Mouse (Mus musculus) skeletal muscle tissue, postnatal 0 days (tissue): ENCODE results near the gene Gm39115. TPM values are rescaled to one million over a fixed set of nuclear protein-coding genes. Genes with fewer than 3 reads are reported as not detected.

Experiments
- polyA plus RNA-seq: library from polyadenylated mRNA; unstranded; fragments of >200 nt; fragmentation: Nextera tagmentation; extraction: Ambion mirVana; gene quantifications from 2 replicates; pipeline ENCODE4 v1.2.1, GENCODE M21; 2015

Gene Gm39115
- polyA plus RNA-seq = not detected in 2 replicates

DNA sequence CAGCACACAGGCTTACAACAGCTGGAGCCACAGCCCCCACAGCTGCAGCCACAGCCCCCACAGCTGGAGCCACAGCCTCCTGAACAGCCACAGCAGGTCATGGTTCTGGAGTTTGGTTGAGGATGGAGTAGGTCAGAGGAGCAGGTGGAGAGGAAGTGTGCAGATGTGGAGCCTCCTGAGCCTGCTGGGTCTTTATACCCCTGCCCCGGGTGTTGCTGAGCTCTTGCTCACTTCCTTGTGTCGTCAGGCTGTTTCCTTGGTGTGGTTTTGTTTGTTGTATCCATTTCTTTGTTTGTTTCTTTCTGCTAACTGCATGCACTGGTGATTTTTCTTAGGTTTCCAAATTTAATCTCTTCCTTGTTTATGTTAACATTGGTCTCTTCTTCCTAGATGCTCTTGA lies at the start of gene Gm39115:
Gene Gm39115 (minus strand): TSS at position 101 of the 400 bp plus-strand sequence.

GRCm38 (mm10) chr7:142175905-142176304 lies 40.1 kb upstream of the Gm39115 start, which contains the start of gene Krtap5-2:
Krtap5-2 (minus strand) TSS chr7:142176005.

DNA sequence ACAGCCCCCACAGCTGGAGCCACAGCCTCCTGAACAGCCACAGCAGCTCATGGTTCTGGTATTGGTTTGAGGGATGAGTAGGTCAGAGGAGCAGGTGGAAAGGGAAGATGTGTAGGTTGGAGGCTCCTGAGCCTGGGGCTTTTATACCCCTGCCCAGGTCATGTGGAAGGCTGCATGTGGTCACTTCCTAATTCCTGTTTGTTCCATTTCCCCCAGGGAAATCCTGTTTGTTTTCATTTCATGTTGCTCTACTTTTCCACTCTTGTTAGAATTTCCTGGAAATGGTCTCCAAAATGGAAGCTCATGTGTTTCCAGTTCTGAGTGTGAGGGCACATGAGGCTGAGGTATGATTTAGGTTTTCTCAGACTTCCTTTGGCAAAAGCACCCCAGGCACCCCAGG lies 29.8 kb upstream of the Gm39115 start, which contains the start of gene Gm4553:
Gene Gm4553 (minus strand): TSS at position 101 of the 400 bp plus-strand sequence.

GRCm38 (mm10) chr7:142157013-142157412 lies 21.2 kb upstream of the Gm39115 start, which contains the start of gene Gm29735:
Gm29735 (minus strand) TSS chr7:142157113.

DNA sequence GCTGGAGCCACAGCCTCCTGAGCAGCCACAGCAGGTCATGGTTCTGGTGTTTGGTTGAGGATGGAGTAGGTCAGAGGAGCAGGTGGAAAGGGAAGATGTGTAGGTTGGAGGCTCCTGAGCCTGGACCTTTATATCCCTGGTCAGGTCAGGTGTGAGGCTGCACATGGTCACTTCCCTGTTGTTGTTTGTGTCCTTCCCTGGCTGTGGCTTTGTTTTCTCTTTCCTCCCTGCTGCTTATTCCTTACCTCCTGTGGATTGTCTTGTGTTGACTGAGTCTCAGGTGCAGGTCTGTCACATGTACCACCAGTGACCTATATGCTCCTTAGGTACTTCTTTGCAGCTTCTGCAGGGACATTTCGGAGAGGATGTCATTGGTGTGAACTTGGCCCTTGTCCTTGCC lies 8.7 kb upstream of the Gm39115 start, which contains the start of gene Gm45337:
Gene Gm45337 (minus strand): TSS at position 101 of the 400 bp plus-strand sequence.

DNA sequence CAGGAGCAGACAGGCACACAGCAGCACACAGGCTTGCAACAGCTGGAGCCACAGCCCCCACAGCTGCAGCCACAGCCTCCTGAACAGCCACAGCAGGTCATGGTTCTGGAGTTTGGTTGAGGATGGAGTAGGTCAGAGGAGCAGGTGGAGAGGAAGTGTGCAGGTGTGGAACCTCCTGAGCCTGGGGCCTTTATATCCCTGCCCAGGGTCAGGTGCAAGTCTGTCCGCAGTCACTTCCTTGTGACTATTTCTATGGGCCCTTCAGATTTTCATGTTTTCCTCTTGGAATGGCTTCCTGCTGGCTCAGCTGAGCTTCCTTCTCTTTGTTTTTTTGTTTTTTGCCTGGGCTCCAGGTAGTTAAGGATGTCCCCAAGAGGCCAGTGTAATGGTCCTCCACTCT lies 15.2 kb downstream of the Gm39115 start, which contains the start of gene Gm45618:
Gene Gm45618 (minus strand): TSS at position 101 of the 400 bp plus-strand sequence.

GRCm38 (mm10) chr7:142095183-142095931 lies 40.5 kb downstream of the Gm39115 start, which contains the start of gene Dusp8:
Dusp8 (minus strand) TSS chr7:142095843.

Other genes with a start within 250 kb of the Gm39115 start
- gene Tollip, start 217.5 kb downstream of the Gm39115 start, polyA plus RNA-seq = 23.8 and 24.4 TPM in 2 replicates
- gene Brsk2, start 186.3 kb downstream of the Gm39115 start, polyA plus RNA-seq = 0.43 and 0.74 TPM in 2 replicates
- 61.1 and 65.1 TPM in 2 replicates for gene Mob2, start 75.0 kb downstream of the Gm39115 start, polyA plus RNA-seq
- gene Dusp8, start 40.2 kb downstream of the Gm39115 start, polyA plus RNA-seq = 6.7 and 7.6 TPM in 2 replicates
- gene Gm45618, start 15.3 kb downstream of the Gm39115 start, polyA plus RNA-seq = not detected in 2 replicates
- not detected in 2 replicates for gene Gm45337, start 8.6 kb upstream of the Gm39115 start, polyA plus RNA-seq
- not detected in 2 replicates for gene Gm29735, start 21.1 kb upstream of the Gm39115 start, polyA plus RNA-seq
- not detected in 2 replicates for gene Gm4553, start 29.7 kb upstream of the Gm39115 start, polyA plus RNA-seq
- not detected in 2 replicates for gene Krtap5-2, start 40.0 kb upstream of the Gm39115 start, polyA plus RNA-seq
- not detected in 2 replicates for gene Gm10153, start 54.4 kb upstream of the Gm39115 start, polyA plus RNA-seq
- gene Krtap5-3, start 65.3 kb upstream of the Gm39115 start, polyA plus RNA-seq = not detected in 2 replicates
- gene Gm7579, start 75.8 kb upstream of the Gm39115 start, polyA plus RNA-seq = not detected in 2 replicates
- gene Krtap5-5, start 93.9 kb upstream of the Gm39115 start, polyA plus RNA-seq = not detected in 2 replicates
- not detected in 2 replicates for gene Gm40460, start 105.0 kb upstream of the Gm39115 start, polyA plus RNA-seq
- gene Gm2431, start 122.3 kb upstream of the Gm39115 start, polyA plus RNA-seq = not detected in 2 replicates
- gene Gm4559, start 138.3 kb upstream of the Gm39115 start, polyA plus RNA-seq = not detected in 2 replicates
- not detected in 2 replicates for gene Krtap5-1, start 161.1 kb upstream of the Gm39115 start, polyA plus RNA-seq
- gene Krtap5-4, start 167.5 kb upstream of the Gm39115 start, polyA plus RNA-seq = not detected in 2 replicates
- 0.92 and 1.7 TPM in 2 replicates for gene Ifitm10, start 237.7 kb upstream of the Gm39115 start, polyA plus RNA-seq
- gene Gm49369, start 246.6 kb upstream of the Gm39115 start, polyA plus RNA-seq = 1.6 TPM in 1 of 2 replicates, not detected in the other